Mouse (Mus musculus): ENCODE results near the gene Spata32. TPM values are rescaled to one million over a fixed set of nuclear protein-coding genes. Genes with fewer than 3 reads are reported as not detected.

The Spata32 gene
- polyA plus RNA-seq, 1 experiment: 0.59 TPM

Other genes with a start within 250 kb of the Spata32 start
- 43.3 and 60.0 TPM in 2 replicates for gene Nmt1, start 190.2 kb downstream of the Spata32 start, polyA plus RNA-seq (2012; rRNA removed)
- 58.6 and 61.1 TPM in 2 replicates for gene Dcakd, start 190.1 kb downstream of the Spata32 start, polyA plus RNA-seq (2012; rRNA removed)
- gene Plcd3, start 116.8 kb downstream of the Spata32 start, polyA plus RNA-seq (2012; rRNA removed): 25.5 and 30.4 TPM in 2 replicates
- gene Acbd4, start 116.8 kb downstream of the Spata32 start, polyA plus RNA-seq (2012; rRNA removed): 92.7 and 113 TPM in 2 replicates
- gene Hexim1, start 102.2 kb downstream of the Spata32 start, polyA plus RNA-seq (2012; rRNA removed): 16.3 and 21.3 TPM in 2 replicates
- 6.9 and 7.8 TPM in 2 replicates for gene Hexim2, start 86.0 kb downstream of the Spata32 start, polyA plus RNA-seq (2012; rRNA removed)
- gene Fmnl1, start 47.3 kb downstream of the Spata32 start, polyA plus RNA-seq (2012; rRNA removed): 6.7 and 10.1 TPM in 2 replicates
- gene 1700023F06Rik, start 9.9 kb downstream of the Spata32 start, polyA plus RNA-seq (2012; rRNA removed): 0.35 and 0.53 TPM in 2 replicates
- gene Map3k14, start 49.0 kb upstream of the Spata32 start, polyA plus RNA-seq (2012; rRNA removed): 9.7 and 12.1 TPM in 2 replicates
- 27.6 and 28.1 TPM in 2 replicates for gene Arhgap27, start 145.3 kb upstream of the Spata32 start, polyA plus RNA-seq (2012; rRNA removed)
- gene Plekhm1, start 194.3 kb upstream of the Spata32 start, polyA plus RNA-seq (2012; rRNA removed): 18.5 and 22.3 TPM in 2 replicates